Mouse (Mus musculus) kidney, embryonic 16.5 days (tissue): ENCODE measurements at regions not wholly inside any gene's neighbourhood (a gene's known extent, or its start where the extent isn't known, plus 50 kb on each side); places are given as distances from the start of the nearest gene placed in this dataset.
A peak's percentile ranks its signal among the peaks of the same experiment; 100 is the strongest.

Source experiments
- ATAC-seq: fragments of 200-750 bp; cut with Nextera tagmentation; 2 replicates; pipeline ENCODE4 v1.8.0; 2017; ENCODE audit warnings: moderate TSS enrichment; ENCODE audit not compliant: low FRiP score, low TSS enrichment
- H3K27ac ChIP-seq: fragments of 300-500 bp; sonication (generic); 2 replicates; pipeline ENCODE4 v1.5.1; 2014; ENCODE audit warnings: low read length
- H3K27me3 ChIP-seq: fragments of 300-500 bp; sonication (generic); 2 replicates; pipeline ENCODE4 v1.6.1; 2014; ENCODE audit warnings: low read length, control low read depth, mixed read lengths; ENCODE audit not compliant: insufficient read depth
- H3K36me3 ChIP-seq: fragments of 300-500 bp; sonication (generic); 2 replicates; pipeline ENCODE4 v1.6.1; 2014; ENCODE audit warnings: low read length, control low read depth, mixed read lengths; ENCODE audit not compliant: insufficient read depth
- H3K4me1 ChIP-seq: fragments of 300-500 bp; sonication (generic); 2 replicates; pipeline ENCODE4 v1.6.1; 2014; ENCODE audit warnings: low read length, control low read depth, mixed read lengths; ENCODE audit not compliant: insufficient read depth
- H3K4me2 ChIP-seq: fragments of 300-500 bp; sonication (generic); replicated peaks from 2 replicates; pipeline ENCODE4 v1.6.1; 2014; ENCODE audit warnings: low read depth, low read length
- H3K4me3 ChIP-seq: fragments of 300-500 bp; sonication (generic); 2 replicates; pipeline ENCODE4 v1.5.1; 2014; ENCODE audit warnings: mild to moderate bottlenecking, low read length
- H3K9ac ChIP-seq: fragments of 300-500 bp; sonication (generic); replicated peaks from 2 replicates; pipeline ENCODE4 v1.6.1; 2014; ENCODE audit warnings: low read length
- H3K9me3 ChIP-seq: fragments of 300-500 bp; sonication (generic); 2 replicates; pipeline ENCODE4 v1.6.1; 2016; ENCODE audit warnings: low read length, control low read depth
- WGBS: fragments of 180-500 bp; shearing (Covaris S2); extraction: QIAGEN DNeasy Blood & Tissue Kit; methylation state at CpG from one replicate; pipeline ENCODE4 v1.1.7; 2014; 5-methylcytosine and 5-hydroxymethylcytosine counted together

DNA sequence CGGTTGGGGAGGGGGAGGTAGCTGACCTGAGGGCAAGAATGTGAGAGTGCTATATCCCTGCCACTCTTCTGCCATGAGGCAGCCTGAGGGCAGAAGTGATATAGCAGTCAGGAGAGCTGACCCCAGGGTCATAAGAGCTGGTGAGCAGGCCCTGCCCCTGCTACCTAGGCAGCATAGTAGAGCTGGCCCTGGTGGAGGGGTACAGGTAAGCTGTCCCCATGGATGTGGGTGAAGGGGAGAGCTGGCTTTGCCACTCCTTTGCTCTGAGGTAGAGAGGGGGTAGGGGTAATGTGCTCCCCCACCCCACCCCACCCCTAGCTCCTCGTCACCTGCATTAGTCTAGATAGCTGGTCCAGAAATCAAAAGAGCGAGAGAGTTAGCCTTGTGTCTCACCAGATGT lies 61.3 kb upstream of the Gm3839 start:
- WGBS: 81% methylated on average over 3 of the region's 3 CpGs
- no peaks in the 10 kb centered on the region for H3K4me1 ChIP-seq
- ATAC-seq: no peak
- H3K4me2 ChIP-seq: no peak overlapping the region
- H3K9ac ChIP-seq: no peak overlapping the region
- no peak overlapping the region for H3K4me3 ChIP-seq
- H3K27me3 ChIP-seq: no peaks in the 10 kb centered on the region
- H3K9me3 ChIP-seq: no peaks in the 10 kb centered on the region
- H3K27ac ChIP-seq: no peak overlapping the region
- H3K36me3 ChIP-seq: no peaks in the 10 kb centered on the region

DNA sequence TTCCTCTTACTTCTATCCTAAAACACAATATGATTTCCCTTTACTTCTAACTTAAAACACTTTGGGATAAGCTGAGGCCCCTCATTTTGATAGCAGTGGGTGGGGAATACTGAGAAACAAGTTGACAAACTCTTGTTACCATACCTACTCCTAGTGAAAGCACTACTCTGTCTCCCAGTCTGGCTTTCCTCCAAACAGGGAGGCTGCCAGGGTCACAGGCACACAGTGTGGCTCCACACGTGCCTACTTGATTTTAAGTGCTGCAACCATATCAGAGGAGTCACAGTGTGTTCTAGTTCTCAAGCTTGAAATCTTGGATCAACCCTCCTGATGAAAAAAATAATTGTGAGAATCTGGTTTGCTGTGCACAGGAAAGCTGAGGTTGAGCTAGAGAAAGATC lies 65.8 kb upstream of the Gm3839 start:
- no peak for ATAC-seq
- WGBS: 43% methylated on average over 1 of the region's 1 CpGs
- Histone ChIP-seq H3K36me3 (no peaks in the 10 kb centered on the region), H3K9me3 (no peaks in the 10 kb centered on the region), H3K4me2 (no peak overlapping the region), H3K9ac (no peak overlapping the region), H3K4me1 (no peaks in the 10 kb centered on the region), H3K4me3 (no peak overlapping the region), H3K27me3 (no peaks in the 10 kb centered on the region), H3K27ac (no peak overlapping the region)

GRCm38 (mm10) chr14:11428256-11429240 lies 72.0 kb upstream of the Gm3839 start:
- Histone ChIP-seq H3K4me2 (no peak overlapping the region), H3K36me3 (no peaks in the 10 kb centered on the region), H3K27me3 (no peaks in the 10 kb centered on the region), H3K27ac (no peak overlapping the region), H3K4me1 (no peaks in the 10 kb centered on the region), H3K9me3 (no peaks in the 10 kb centered on the region), H3K9ac (no peak overlapping the region), H3K4me3 (no peak overlapping the region)
- WGBS: 83% methylated on average over 16 of the region's 16 CpGs
- no peak for ATAC-seq

DNA sequence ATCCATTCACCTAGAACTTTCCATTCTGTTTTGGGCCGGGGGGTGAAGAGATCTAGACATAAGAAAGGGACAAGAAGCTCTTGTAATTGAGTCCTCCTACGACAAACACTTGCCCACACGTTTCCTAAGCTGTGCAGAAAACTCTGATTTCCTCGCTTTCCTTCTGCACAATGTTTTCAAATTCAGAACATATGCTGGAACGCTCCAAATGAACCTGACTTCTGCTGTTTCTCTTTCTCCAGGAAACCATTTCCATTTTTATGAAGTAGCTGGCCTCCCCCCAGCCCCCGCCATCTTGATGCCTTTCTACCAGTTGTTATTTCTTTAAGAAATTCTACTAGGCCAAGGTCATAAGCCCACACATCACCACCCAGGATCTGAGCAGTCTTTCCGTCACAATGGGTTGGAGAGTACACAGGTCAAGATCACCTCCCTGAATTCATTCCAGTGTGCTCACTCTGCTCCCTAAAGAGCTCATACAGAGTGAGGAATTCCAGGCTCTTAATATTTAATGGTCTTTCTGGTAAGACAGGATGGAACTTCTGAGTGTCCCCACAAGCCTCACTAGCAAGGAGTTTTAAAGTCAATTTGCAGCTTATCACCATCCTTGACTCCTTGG lies 78.7 kb upstream of the Gm3839 start:
- no peak overlapping the region for H3K4me2 ChIP-seq
- no peaks in the 10 kb centered on the region for H3K36me3 ChIP-seq
- no peaks in the 10 kb centered on the region for H3K4me1 ChIP-seq
- H3K27me3 ChIP-seq: no peaks in the 10 kb centered on the region
- 0 out of 2 replicates have a peak, but pooled peaks cover 5% of the 10 kb centered on the region for H3K9me3 ChIP-seq
- H3K4me3 ChIP-seq: no peak overlapping the region
- H3K9ac ChIP-seq: no peak overlapping the region
- no peak overlapping the region for H3K27ac ChIP-seq
- no peak for ATAC-seq
- WGBS: 77% methylated on average over 7 of the region's 7 CpGs

GRCm38 (mm10) chr14:11438611-11439010 lies 82.1 kb upstream of the Gm3839 start:
- H3K4me1 ChIP-seq: no peaks in the 10 kb centered on the region
- H3K36me3 ChIP-seq: no peaks in the 10 kb centered on the region
- H3K4me2 ChIP-seq: no peak overlapping the region
- no peak overlapping the region for H3K9ac ChIP-seq
- no peaks in the 10 kb centered on the region for H3K27me3 ChIP-seq
- H3K9me3 ChIP-seq: 0 out of 2 replicates have a peak, but pooled peaks cover 5% of the 10 kb centered on the region
- no peak for ATAC-seq
- 72% methylated on average over 2 of the region's 2 CpGs for WGBS
- H3K27ac ChIP-seq: no peak overlapping the region
- no peak overlapping the region for H3K4me3 ChIP-seq

DNA sequence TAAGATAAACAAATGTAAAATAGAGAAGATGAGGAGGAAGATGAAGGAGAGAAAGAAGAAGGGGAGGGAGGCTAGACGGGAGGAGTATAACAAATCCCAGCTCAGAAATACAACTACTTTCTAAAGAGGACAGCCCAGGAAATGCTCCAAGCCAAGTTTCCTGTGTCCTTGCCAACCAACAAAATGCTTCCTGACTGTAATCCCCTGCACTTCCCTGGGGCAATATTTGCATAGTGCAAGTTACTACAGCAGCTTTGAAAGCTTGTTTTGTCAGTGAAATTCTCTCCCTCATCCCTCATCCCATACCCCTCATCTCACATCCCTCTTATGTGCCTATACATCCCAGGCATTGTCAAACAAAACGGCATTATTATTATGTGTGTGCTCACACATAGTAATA lies 83.7 kb upstream of the Gm3839 start:
- Histone ChIP-seq H3K9ac (no peak overlapping the region), H3K27ac (no peak overlapping the region), H3K9me3 (0 out of 2 replicates have a peak, but pooled peaks cover 5% of the 10 kb centered on the region), H3K4me2 (no peak overlapping the region), H3K36me3 (no peaks in the 10 kb centered on the region), H3K4me3 (no peak overlapping the region), H3K27me3 (no peaks in the 10 kb centered on the region), H3K4me1 (no peaks in the 10 kb centered on the region)
- 78% methylated on average over 2 of the region's 2 CpGs for WGBS
- ATAC-seq: no peak

DNA sequence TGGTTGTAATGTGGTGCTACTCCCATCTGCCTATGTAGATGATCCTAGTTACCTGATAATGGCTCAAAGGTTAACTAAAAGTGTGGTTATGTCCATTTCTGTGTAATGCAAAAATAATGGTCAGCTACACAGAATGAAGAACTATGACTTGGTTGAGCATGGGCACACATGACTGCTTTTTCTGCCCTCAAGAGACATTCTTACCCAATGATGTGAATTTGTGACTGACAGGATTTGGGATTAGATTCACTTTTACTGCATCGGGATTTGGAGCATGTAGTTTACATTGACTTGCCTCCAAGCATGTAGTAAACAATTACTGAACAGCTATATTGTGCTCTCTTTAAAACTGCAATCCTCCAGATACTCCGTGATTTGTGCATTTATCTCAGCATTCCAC lies 93.4 kb upstream of the Gm3839 start:
- Histone ChIP-seq H3K4me3 (no peak overlapping the region), H3K27me3 (no peaks in the 10 kb centered on the region), H3K4me2 (no peak overlapping the region), H3K27ac (no peak overlapping the region), H3K9ac (no peak overlapping the region), H3K4me1 (no peaks in the 10 kb centered on the region), H3K9me3 (0 out of 2 replicates have a peak, but pooled peaks cover 2% of the 10 kb centered on the region), H3K36me3 (no peaks in the 10 kb centered on the region)
- no peak for ATAC-seq
- 89% methylated on average over 2 of the region's 2 CpGs for WGBS

- Histone ChIP-seq H3K4me3 (no peak overlapping the region), H3K4me2 (no peak overlapping the region), H3K36me3 (no peaks in the 10 kb centered on the region), H3K9ac (no peak overlapping the region), H3K4me1 (no peaks in the 10 kb centered on the region), H3K9me3 (no peaks in the 10 kb centered on the region), H3K27ac (0 out of 2 replicates have a peak overlapping the region, but pooled peaks have one; percentile 14), H3K27me3 (no peaks in the 10 kb centered on the region)
- 67% methylated on average over 3 of the region's 3 CpGs for WGBS
- ATAC-seq: peak; percentile 97
These were observed 75.6 kb upstream of the Ptprg start for GRCm38 (mm10) chr14:11477731-11478130.

DNA sequence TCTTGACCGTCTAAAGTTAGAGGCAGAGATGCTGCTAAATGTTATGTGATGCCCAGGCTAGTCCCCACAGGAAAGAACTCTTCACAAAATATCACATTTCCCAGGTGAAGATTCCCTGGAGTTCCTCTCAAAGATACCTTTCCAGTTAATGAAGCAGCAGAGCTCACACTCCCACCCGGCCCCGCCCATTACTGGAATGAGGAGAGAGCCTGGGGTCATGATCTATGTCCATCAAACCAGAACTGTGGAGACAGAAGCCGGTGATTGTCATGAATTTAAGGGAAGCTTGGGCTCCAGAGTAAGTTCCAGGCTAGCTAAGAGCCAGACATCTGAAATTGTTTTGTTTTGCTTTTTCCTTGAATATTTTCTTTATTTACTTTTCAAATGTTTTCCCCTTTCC lies 71.2 kb upstream of the Ptprg start:
- no peak overlapping the region for H3K4me3 ChIP-seq
- H3K9ac ChIP-seq: no peak overlapping the region
- ATAC-seq: no peak
- no peaks in the 10 kb centered on the region for H3K27me3 ChIP-seq
- H3K4me1 ChIP-seq: no peaks in the 10 kb centered on the region
- H3K9me3 ChIP-seq: no peaks in the 10 kb centered on the region
- no peaks in the 10 kb centered on the region for H3K36me3 ChIP-seq
- 40% methylated on average over 4 of the region's 4 CpGs for WGBS
- no peak overlapping the region for H3K27ac ChIP-seq
- 0 out of 2 replicates have a peak overlapping the region, but pooled peaks have one; percentile 12 for H3K4me2 ChIP-seq

DNA sequence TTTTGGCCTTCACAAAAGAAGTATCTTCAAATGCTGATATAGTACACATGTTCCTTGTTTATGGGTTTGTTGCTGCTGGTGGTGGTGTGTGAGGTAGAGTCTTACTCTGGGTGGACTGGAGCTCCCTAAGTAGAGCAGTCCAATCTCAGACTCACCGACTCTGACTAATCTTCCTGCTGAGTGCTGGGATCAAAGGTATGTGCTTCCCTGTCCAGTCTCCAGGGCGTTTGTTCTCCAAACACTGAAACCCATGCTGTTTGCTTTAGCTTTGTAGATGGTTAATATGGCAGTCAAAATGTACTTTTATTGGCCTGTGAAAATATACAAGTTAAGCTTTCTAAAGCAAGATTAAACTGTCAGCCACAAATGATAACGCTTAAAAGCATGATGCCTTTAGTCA lies 67.0 kb upstream of the Ptprg start:
- H3K27ac ChIP-seq: no peak overlapping the region
- H3K4me3 ChIP-seq: no peak overlapping the region
- no peaks in the 10 kb centered on the region for H3K27me3 ChIP-seq
- 54% methylated on average over 3 of the region's 3 CpGs for WGBS
- no peaks in the 10 kb centered on the region for H3K36me3 ChIP-seq
- H3K4me1 ChIP-seq: no peaks in the 10 kb centered on the region
- ATAC-seq: no peak
- no peak overlapping the region for H3K4me2 ChIP-seq
- H3K9me3 ChIP-seq: no peaks in the 10 kb centered on the region
- H3K9ac ChIP-seq: no peak overlapping the region
